In genomic region chr9:107677091-107677784, GRCm38 (mm10) we compare ENCODE assay signal across 8 mouse cellular contexts. TPM values are rescaled to one million over a fixed set of nuclear protein-coding genes. Genes with fewer than 3 reads are reported as not detected.
A peak's percentile ranks its signal among the peaks of the same experiment; 100 is the strongest.
DNase-seq lines count a peak whose midpoint lies in the region; ATAC-seq and TF ChIP-seq lines count a peak whose summit lies in the region.

No protein-coding gene starts in this region.

- H3K4me3 ChIP-seq in left cerebral cortex, adult 2 months, result no peak overlapping the region
- peak overlapping the region; percentile 41; the same call in 1 of the 2 replicates for H3K4me3 ChIP-seq in embryonic facial prominence, embryonic 13.5 days
- H3K4me3 ChIP-seq in limb, embryonic 10.5 days, result peak overlapping the region; percentile 44; the same call in 1 of the 2 replicates

- H3K4me1 ChIP-seq in embryonic facial prominence, embryonic 13.5 days, result peaks cover 23% of the 10 kb centered on the region
- peaks cover 25% of the 10 kb centered on the region for H3K4me1 ChIP-seq in limb, embryonic 10.5 days

- peak overlapping the region; percentile 71 for H3K4me2 ChIP-seq in embryonic facial prominence, embryonic 13.5 days

- no peaks in the 10 kb centered on the region for H3K9me3 ChIP-seq in embryonic facial prominence, embryonic 13.5 days
- H3K9me3 ChIP-seq in limb, embryonic 10.5 days (replicated peaks), result no peaks in the 10 kb centered on the region

- peaks cover 42% of the 10 kb centered on the region for H3K27me3 ChIP-seq in embryonic facial prominence, embryonic 13.5 days
- H3K27me3 ChIP-seq in limb, embryonic 10.5 days (ENCODE audit: low read depth, poor library complexity, severe bottlenecking), result peaks cover 44% of the 10 kb centered on the region

- no peak for ATAC-seq in embryonic facial prominence, embryonic 13.5 days (ENCODE audit: insufficient number of reproducible peaks, insufficient read depth, low FRiP score, low TSS enrichment, low read depth)

- TF ChIP-seq CTCF in left cerebral cortex, adult 2 months (IDR thresholded peaks at IDR 0.05), result peak; percentile 63

- H3K9ac ChIP-seq in embryonic facial prominence, embryonic 13.5 days, result no peak overlapping the region

- intact Hi-C loops in left cerebral cortex, adult 2 months (cut with DNase I), result loop anchor here (1.0 to 2.0 kb wide), 2 partner anchors 32 to 75 kb away; no protein-coding TSS in a partner anchor
- intact Hi-C loops in left cerebral cortex, postnatal 14 days (cut with DNase I), result loop anchor here (2.0 kb wide), 1 partner anchor 74 kb away; no protein-coding TSS in a partner anchor

- 19% methylated on average over 17 of the region's 17 CpGs for WGBS in embryonic facial prominence, embryonic 13.5 days
- WGBS in limb, embryonic 10.5 days, result 20% methylated on average over 17 of the region's 17 CpGs

- peaks cover 9% of the 10 kb centered on the region for H3K36me3 ChIP-seq in embryonic facial prominence, embryonic 13.5 days
- peaks cover 14% of the 10 kb centered on the region for H3K36me3 ChIP-seq in limb, embryonic 10.5 days

- DNase-seq in left cerebral cortex, adult 2 months (ENCODE audit: extremely low spot score in 1 of 2, low spot score in 2 of 2), result no peak
- no peak for DNase-seq in left cerebral cortex, postnatal 14 days (ENCODE audit: low spot score in 2 of 2)
- DNase-seq in WW6 (ENCODE audit: low read depth, low spot score), result peak; percentile 80
- DNase-seq in limb, embryonic 10.5 days (ENCODE audit: low spot score), result peak; percentile 72
- peak; percentile 30 to 55 for DNase-seq in natural killer cell, adult 2 months (ENCODE audit: low spot score in 2 of 2)
- DNase-seq in layer of hippocampus, adult 18-20 months (ENCODE audit: low spot score in 2 of 2), result no peak
- DNase-seq in layer of hippocampus, adult 9-11 months, result no peak

- H3K27ac ChIP-seq in left cerebral cortex, adult 2 months, result no peak overlapping the region
- H3K27ac ChIP-seq in embryonic facial prominence, embryonic 13.5 days, result no peak overlapping the region
- no peak overlapping the region for H3K27ac ChIP-seq in limb, embryonic 10.5 days

RNA-seq across cellular contexts. Expression of gene Gnat1, which starts 2.3 kb away (rescaled TPM):
- total RNA-seq in left cerebral cortex, adult 2 months (2021), result under 1 TPM in 1 of 2 experiments, not detected in 1; 0.18 TPM
- under 1 TPM; 0.42 to 0.66 TPM for total RNA-seq in left cerebral cortex, postnatal 14 days (2021)
- 1.2 and 2.0 TPM in 2 replicates for polyA plus RNA-seq in embryonic facial prominence, embryonic 13.5 days (2015; fragmentation: Nextera tagmentation; extraction: Ambion mirVana)
- polyA plus RNA-seq in limb, embryonic 10.5 days (2016; fragmentation: Nextera tagmentation; extraction: Ambion mirVana), result 2.6 and 3.3 TPM in 2 replicates
- not detected for total RNA-seq in layer of hippocampus, adult 18-20 months (2021)

RNA-seq across cellular contexts. Expression of gene Slc38a3, which starts 7.9 kb away (rescaled TPM):
- total RNA-seq in left cerebral cortex, adult 2 months (2021), result 10 to 100 TPM; 74.7 to 76.2 TPM
- total RNA-seq in left cerebral cortex, postnatal 14 days (2021), result 10 to 100 TPM; 79.5 to 87.1 TPM
- 3.4 and 4.1 TPM in 2 replicates for polyA plus RNA-seq in embryonic facial prominence, embryonic 13.5 days (2015; fragmentation: Nextera tagmentation; extraction: Ambion mirVana)
- polyA plus RNA-seq in limb, embryonic 10.5 days (2016; fragmentation: Nextera tagmentation; extraction: Ambion mirVana), result 3.9 and 4.3 TPM in 2 replicates
- total RNA-seq in layer of hippocampus, adult 18-20 months (2021), result 10 to 100 TPM; 57.8 to 62.6 TPM

RNA-seq across cellular contexts. Expression of gene Sema3f, which starts 33.0 kb away (rescaled TPM):
- 10 to 100 TPM; 17.3 to 17.7 TPM for total RNA-seq in left cerebral cortex, adult 2 months (2021)
- total RNA-seq in left cerebral cortex, postnatal 14 days (2021), result 10 to 100 TPM; 11.7 to 16.2 TPM
- polyA plus RNA-seq in embryonic facial prominence, embryonic 13.5 days (2015; fragmentation: Nextera tagmentation; extraction: Ambion mirVana), result 37.7 and 44.0 TPM in 2 replicates
- 31.7 and 33.6 TPM in 2 replicates for polyA plus RNA-seq in limb, embryonic 10.5 days (2016; fragmentation: Nextera tagmentation; extraction: Ambion mirVana)
- total RNA-seq in layer of hippocampus, adult 18-20 months (2021), result 1 to 10 TPM; 2.8 to 5.9 TPM

RNA-seq across cellular contexts. Expression of gene Gnai2, which starts 42.1 kb away (rescaled TPM):
- total RNA-seq in left cerebral cortex, adult 2 months (2021), result 100 to 1,000 TPM; 201 to 213 TPM
- total RNA-seq in left cerebral cortex, postnatal 14 days (2021), result 100 to 1,000 TPM; 205 to 220 TPM
- 446 and 470 TPM in 2 replicates for polyA plus RNA-seq in embryonic facial prominence, embryonic 13.5 days (2015; fragmentation: Nextera tagmentation; extraction: Ambion mirVana)
- polyA plus RNA-seq in limb, embryonic 10.5 days (2016; fragmentation: Nextera tagmentation; extraction: Ambion mirVana), result 355 and 403 TPM in 2 replicates
- total RNA-seq in layer of hippocampus, adult 18-20 months (2021), result 100 to 1,000 TPM; 228 to 231 TPM

Comparison
In these comparisons a context has a peak if more than half of its experiments do, and no peak if none do; other contexts are left out.
1. DNase-seq: peak in WW6 (single experiment), limb, embryonic 10.5 days (single experiment) and natural killer cell, adult 2 months (2 of 2); none in left cerebral cortex, adult 2 months (0 of 2), left cerebral cortex, postnatal 14 days (0 of 2), layer of hippocampus, adult 18-20 months (0 of 2) and layer of hippocampus, adult 9-11 months (single experiment).